Mouse (Mus musculus) erythroblast, embryonic 14.5 days (primary cell): ENCODE measurements around the gene Cuedc2. TPM values are rescaled to one million over a fixed set of nuclear protein-coding genes. Genes with fewer than 3 reads are reported as not detected.

Experiments used
- H3K27me3 ChIP-seq: 2 replicates; pipeline ENCODE4 v1.6.1; 2012; ENCODE audit warnings: inconsistent platforms; ENCODE audit not compliant: control insufficient read depth
- H3K36me3 ChIP-seq: 2 replicates; pipeline ENCODE4 v1.6.1; 2012; ENCODE audit warnings: mild to moderate bottlenecking, inconsistent platforms; ENCODE audit not compliant: control insufficient read depth
- H3K4me1 ChIP-seq: 2 replicates; pipeline ENCODE4 v1.6.1; 2012; ENCODE audit warnings: inconsistent platforms; ENCODE audit not compliant: control insufficient read depth
- H3K4me3 ChIP-seq: replicated peaks from 2 replicates; pipeline ENCODE3; 2012; ENCODE audit warnings: moderate library complexity, mild to moderate bottlenecking, inconsistent platforms
- H3K9me3 ChIP-seq: 2 replicates; pipeline ENCODE4 v1.6.1; 2012; ENCODE audit warnings: low read length, inconsistent platforms, mixed read lengths; ENCODE audit not compliant: control insufficient read depth
- GATA1 ChIP-seq: IDR thresholded peaks from 2 replicates; pipeline ENCODE4 v1.6.1; 2012; ENCODE audit warnings: low read length, inconsistent platforms, mixed read lengths
- TAL1 ChIP-seq: IDR thresholded peaks from 3 replicates; pipeline ENCODE4 v1.6.1; 2012; ENCODE audit warnings: low read length, inconsistent platforms, mixed read lengths
- polyA plus RNA-seq: library from polyadenylated mRNA; stranded (reverse); fragments of >175 nt; gene quantifications from 2 replicates; pipeline ENCODE4 v1.2.3, GENCODE M21; 2012

Cuedc2 gene
- polyA plus RNA-seq, 1 experiment = 15.7 TPM

GRCm38 (mm10) chr19:46304908-46305333, 33.6 kb downstream of the Cuedc2 start:
- peaks cover 59% of the 10 kb centered on the region for H3K4me1 ChIP-seq
- no peaks in the 10 kb centered on the region for H3K9me3 ChIP-seq
- H3K4me3 ChIP-seq = peak overlapping the region; percentile 93
- TF ChIP-seq TAL1 (no peak), GATA1 (no peak)
- peaks cover 14% of the 10 kb centered on the region for H3K27me3 ChIP-seq
- H3K36me3 ChIP-seq = peaks cover 33% of the 10 kb centered on the region

GRCm38 (mm10) chr19:46304216-46304841, 34.2 kb downstream of the Cuedc2 start, which contains the start of gene Nfkb2:
Gene Nfkb2 (plus strand): TSS chr19:46304320.
- Histone ChIP-seq H3K4me1 (peaks cover 53% of the 10 kb centered on the region), H3K9me3 (no peaks in the 10 kb centered on the region), H3K36me3 (peaks cover 27% of the 10 kb centered on the region), H3K27me3 (peaks cover 14% of the 10 kb centered on the region), H3K4me3 (peak within 1 kb of the TSS; percentile 93)
- TF ChIP-seq TAL1 = no peak
- no peak for TF ChIP-seq GATA1

GRCm38 (mm10) chr19:46303251-46304215, 35.0 kb downstream of the Cuedc2 start:
- no peaks in the 10 kb centered on the region for H3K9me3 ChIP-seq
- peaks cover 45% of the 10 kb centered on the region for H3K4me1 ChIP-seq
- peaks cover 20% of the 10 kb centered on the region for H3K36me3 ChIP-seq
- peaks cover 16% of the 10 kb centered on the region for H3K27me3 ChIP-seq
- TF ChIP-seq TAL1 = no peak
- TF ChIP-seq GATA1 = no peak
- H3K4me3 ChIP-seq = peak overlapping the region; percentile 93

GRCm38 (mm10) chr19:46302551-46302950, 36.0 kb downstream of the Cuedc2 start:
- Histone ChIP-seq H3K27me3 (peaks cover 22% of the 10 kb centered on the region), H3K36me3 (peaks cover 10% of the 10 kb centered on the region), H3K4me1 (peaks cover 39% of the 10 kb centered on the region), H3K4me3 (no peak overlapping the region), H3K9me3 (no peaks in the 10 kb centered on the region)
- no peak for TF ChIP-seq TAL1
- TF ChIP-seq GATA1 = no peak

- peaks cover 30% of the 10 kb centered on the region for H3K27me3 ChIP-seq
- TF ChIP-seq TAL1 (no peak), GATA1 (no peak)
- peaks cover 20% of the 10 kb centered on the region for H3K4me1 ChIP-seq
- no peaks in the 10 kb centered on the region for H3K9me3 ChIP-seq
- no peak overlapping the region for H3K4me3 ChIP-seq
- H3K36me3 ChIP-seq = no peaks in the 10 kb centered on the region; the same call in 1 of the 2 replicates
Observed at GRCm38 (mm10) chr19:46300294-46301045, 38.0 kb downstream of the Cuedc2 start.

- Histone ChIP-seq H3K9me3 (no peaks in the 10 kb centered on the region), H3K4me1 (no peaks in the 10 kb centered on the region; the same call in 1 of the 2 replicates), H3K4me3 (no peak overlapping the region), H3K36me3 (no peaks in the 10 kb centered on the region), H3K27me3 (peaks cover 41% of the 10 kb centered on the region)
- no peak for TF ChIP-seq GATA1
Observed at GRCm38 (mm10) chr19:46296938-46297337, 41.6 kb downstream of the Cuedc2 start.

GRCm38 (mm10) chr19:46290535-46291105, 47.9 kb downstream of the Cuedc2 start:
- Histone ChIP-seq H3K4me1 (no peaks in the 10 kb centered on the region; the same call in 1 of the 2 replicates), H3K4me3 (no peak overlapping the region), H3K9me3 (no peaks in the 10 kb centered on the region), H3K27me3 (peaks cover 17% of the 10 kb centered on the region), H3K36me3 (peaks cover 12% of the 10 kb centered on the region)
- TF ChIP-seq GATA1 (no peak), TAL1 (no peak)

- no peaks in the 10 kb centered on the region for H3K4me1 ChIP-seq
- no peak overlapping the region for H3K4me3 ChIP-seq
- H3K36me3 ChIP-seq = peaks cover 39% of the 10 kb centered on the region
- no peaks in the 10 kb centered on the region for H3K9me3 ChIP-seq
- TF ChIP-seq TAL1 = no peak
- no peak for TF ChIP-seq GATA1
- peaks cover 7% of the 10 kb centered on the region for H3K27me3 ChIP-seq
Observed at GRCm38 (mm10) chr19:46287566-46287965, 50.9 kb downstream of the Cuedc2 start.
